Mouse (Mus musculus) limb, embryonic 13.5 days (tissue): Measurements from ENCODE around the gene 3110040M04Rik. TPM values are rescaled to one million over a fixed set of nuclear protein-coding genes. Genes with fewer than 3 reads are reported as not detected.

Experiments
- ATAC-seq: fragments of 200-750 bp; cut with Nextera tagmentation; 2 replicates; pipeline ENCODE4 v1.8.0; 2017; ENCODE audit warnings: low read depth, moderate number of reproducible peaks, moderate TSS enrichment; ENCODE audit not compliant: low FRiP score
- H3K27ac ChIP-seq: fragments of 300-500 bp; sonication (generic); 2 replicates; pipeline ENCODE4 v1.5.1; 2015; ENCODE audit warnings: inconsistent platforms, mild to moderate bottlenecking, moderate library complexity
- H3K27me3 ChIP-seq: fragments of 300-500 bp; sonication (generic); 2 replicates; pipeline ENCODE4 v1.6.1; 2015; ENCODE audit warnings: mild to moderate bottlenecking, inconsistent platforms
- H3K36me3 ChIP-seq: fragments of 300-500 bp; sonication (generic); 2 replicates; pipeline ENCODE4 v1.6.1; 2015; ENCODE audit warnings: inconsistent platforms, mild to moderate bottlenecking, moderate library complexity
- H3K4me1 ChIP-seq: fragments of 300-500 bp; sonication (generic); 2 replicates; pipeline ENCODE4 v1.6.1; 2015; ENCODE audit warnings: inconsistent platforms
- H3K4me2 ChIP-seq: fragments of 300-500 bp; sonication (generic); replicated peaks from 2 replicates; pipeline ENCODE4 v1.6.1; 2015; ENCODE audit warnings: inconsistent platforms, mild to moderate bottlenecking, moderate library complexity
- H3K4me3 ChIP-seq: fragments of 300-500 bp; sonication (generic); 2 replicates; pipeline ENCODE4 v1.5.1; 2015; ENCODE audit warnings: moderate library complexity, mild to moderate bottlenecking, inconsistent platforms
- H3K9ac ChIP-seq: fragments of 300-500 bp; sonication (generic); 2 replicates; pipeline ENCODE4 v1.6.1; 2015; ENCODE audit warnings: mild to moderate bottlenecking, inconsistent platforms
- H3K9me3 ChIP-seq: fragments of 300-500 bp; sonication (generic); 2 replicates; pipeline ENCODE4 v1.6.1; 2016; ENCODE audit warnings: inconsistent platforms
- WGBS: fragments of 180-500 bp; shearing (Covaris S2); methylation state at CpG from one replicate; pipeline ENCODE4 v1.1.7; 2015; 5-methylcytosine and 5-hydroxymethylcytosine counted together
- polyA plus RNA-seq: library from polyadenylated mRNA; unstranded; fragments of >200 nt; fragmentation: Nextera tagmentation; extraction: Ambion mirVana; gene quantifications from 2 replicates; pipeline ENCODE4 v1.2.1, GENCODE M21; 2015

The 3110040M04Rik gene
- polyA plus RNA-seq, 1 experiment from 2014 or later, result not detected

- Histone ChIP-seq H3K27me3 (no peaks in the 10 kb centered on the region), H3K4me2 (no peak overlapping the region), H3K9ac (no peak overlapping the region), H3K4me1 (no peaks in the 10 kb centered on the region), H3K4me3 (no peak overlapping the region), H3K36me3 (no peaks in the 10 kb centered on the region), H3K9me3 (peaks cover 2% of the 10 kb centered on the region; the same call in 1 of the 2 replicates), H3K27ac (no peak overlapping the region)
- no peak for ATAC-seq
- 87% methylated on average over 10 of the region's 10 CpGs for WGBS
Measured at GRCm38 (mm10) chr1:151245165-151245564, 41.2 kb downstream of the 3110040M04Rik start.

- no peak for ATAC-seq
- Histone ChIP-seq H3K4me3 (no peak overlapping the region), H3K36me3 (no peaks in the 10 kb centered on the region), H3K27me3 (no peaks in the 10 kb centered on the region), H3K27ac (no peak overlapping the region), H3K9ac (no peak overlapping the region), H3K4me2 (no peak overlapping the region), H3K9me3 (0 out of 2 replicates have a peak, but pooled peaks cover 2% of the 10 kb centered on the region), H3K4me1 (peaks cover under 1% of the 10 kb centered on the region)
- 76% methylated on average over 2 of the region's 2 CpGs for WGBS
Measured at GRCm38 (mm10) chr1:151245846-151246245, 41.9 kb downstream of the 3110040M04Rik start.

GRCm38 (mm10) chr1:151250109-151250508 lies 46.2 kb downstream of the 3110040M04Rik start:
- ATAC-seq, result no peak
- Histone ChIP-seq H3K4me2 (no peak overlapping the region), H3K36me3 (no peaks in the 10 kb centered on the region), H3K4me1 (peaks cover 13% of the 10 kb centered on the region), H3K9ac (no peak overlapping the region), H3K9me3 (no peaks in the 10 kb centered on the region), H3K4me3 (no peak overlapping the region), H3K27ac (no peak overlapping the region), H3K27me3 (no peaks in the 10 kb centered on the region)
- 82% methylated on average over 3 of the region's 3 CpGs for WGBS

GRCm38 (mm10) chr1:151250529-151251193 lies 46.7 kb downstream of the 3110040M04Rik start:
- Histone ChIP-seq H3K27ac (no peak overlapping the region; the same call in 1 of the 2 replicates), H3K27me3 (no peaks in the 10 kb centered on the region)
- peak; percentile 73; the same call in 1 of the 2 replicates for ATAC-seq

GRCm38 (mm10) chr1:151251194-151252010 lies 47.5 kb downstream of the 3110040M04Rik start:
- WGBS, result 68% methylated on average over 14 of the region's 14 CpGs
- Histone ChIP-seq H3K9ac (no peak overlapping the region), H3K4me3 (no peak overlapping the region), H3K27ac (no peak overlapping the region; the same call in 1 of the 2 replicates), H3K9me3 (no peaks in the 10 kb centered on the region), H3K4me2 (peak overlapping the region; percentile 39), H3K4me1 (peaks cover 13% of the 10 kb centered on the region), H3K36me3 (no peaks in the 10 kb centered on the region), H3K27me3 (no peaks in the 10 kb centered on the region)
- 0 out of 2 replicates have a peak, but pooled peaks have one; percentile 7 for ATAC-seq

More at GRCm38 (mm10) chr1:151250529-151251193, 46.7 kb downstream of the 3110040M04Rik start:
- Histone ChIP-seq H3K4me2 (peak overlapping the region; percentile 39), H3K4me1 (peaks cover 13% of the 10 kb centered on the region), H3K9me3 (no peaks in the 10 kb centered on the region), H3K36me3 (no peaks in the 10 kb centered on the region), H3K9ac (no peak overlapping the region), H3K4me3 (no peak overlapping the region)
- 51% methylated on average over 18 of the region's 18 CpGs for WGBS

Other genes with a start within 250 kb of the 3110040M04Rik start
- gene Hmcn1, start 210.7 kb upstream of the 3110040M04Rik start, polyA plus RNA-seq, result 36.0 and 38.9 TPM in 2 replicates
- gene Gm47985, start 21.6 kb upstream of the 3110040M04Rik start, polyA plus RNA-seq, result 0.34 and 0.47 TPM in 2 replicates
- gene Gm8947, start 11.7 kb upstream of the 3110040M04Rik start, polyA plus RNA-seq, result not detected in 2 replicates
- gene Gm47995, start 5.7 kb upstream of the 3110040M04Rik start, polyA plus RNA-seq, result not detected in 2 replicates
- not detected in 2 replicates for gene Gm47996, start 6.0 kb downstream of the 3110040M04Rik start, polyA plus RNA-seq
- gene Ivns1abp, start 140.4 kb downstream of the 3110040M04Rik start, polyA plus RNA-seq, result 274 and 300 TPM in 2 replicates
- 26.5 and 32.7 TPM in 2 replicates for gene Swt1, start 224.3 kb downstream of the 3110040M04Rik start, polyA plus RNA-seq
- gene Trmt1l, start 224.4 kb downstream of the 3110040M04Rik start, polyA plus RNA-seq, result 48.6 and 51.3 TPM in 2 replicates